Mouse (Mus musculus): Measurements from ENCODE around the gene Obox3. TPM values are rescaled to one million over a fixed set of nuclear protein-coding genes. Genes with fewer than 3 reads are reported as not detected.
"Not testable (repeated sequence)": the region's sequence is repeated elsewhere in the genome, so short reads cannot be mapped to it uniquely, and the experiment has no call there.

Gene Obox3
- polyA plus RNA-seq (2015; fragmentation: Nextera tagmentation; extraction: Ambion mirVana), result not detected in 2 replicates

DNA sequence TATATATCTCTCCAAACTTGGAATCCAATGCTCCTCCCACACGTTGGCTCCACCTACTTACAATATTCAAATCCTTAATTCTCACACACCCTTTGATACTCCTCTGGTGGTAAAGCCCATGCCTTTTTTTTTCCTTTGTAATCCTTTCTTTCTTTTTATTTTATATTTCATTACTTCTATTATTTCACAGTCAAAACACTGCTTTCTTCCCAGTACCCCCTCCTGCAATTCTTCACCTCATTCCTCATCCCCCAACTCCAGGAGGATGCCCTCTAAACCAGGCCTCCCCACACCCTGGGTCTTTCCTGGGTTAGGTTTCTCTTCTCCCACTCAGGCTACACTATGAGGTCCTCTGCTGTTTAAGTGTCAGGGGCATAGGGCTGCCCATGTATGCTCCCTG is at the start of gene Obox3:
Obox3 (minus strand) TSS at position 101 of the 400 bp plus-strand sequence.
- WGBS, result 13% methylated on average over 1 of the region's 1 CpGs

DNA sequence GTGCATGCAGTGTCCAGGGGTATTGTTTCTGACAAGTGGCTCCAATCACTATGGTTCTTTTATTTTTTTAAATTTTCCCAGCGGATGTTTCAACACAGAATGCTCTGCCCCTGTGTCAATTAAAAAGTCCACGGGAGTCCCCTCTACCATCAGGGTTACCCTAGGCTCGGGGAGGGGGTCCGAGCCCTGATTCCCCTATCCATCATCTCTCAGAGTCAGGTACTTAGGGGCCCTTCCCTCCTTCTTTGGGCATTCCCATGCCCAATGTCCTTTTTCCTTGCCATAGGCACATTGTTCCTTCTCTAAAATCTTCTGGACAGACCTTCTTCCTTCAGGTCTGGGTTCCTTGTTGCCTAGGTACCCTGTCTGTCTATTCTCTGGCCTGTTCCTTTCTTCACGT is 130.3 kb downstream of the Obox3 start:
- not testable (repeated sequence) for H3K9me3 ChIP-seq; H3K27ac ChIP-seq; H3K9ac ChIP-seq (replicated peaks); H3K4me1 ChIP-seq (replicated peaks); H3K36me3 ChIP-seq; H3K27me3 ChIP-seq; H3K4me3 ChIP-seq (replicated peaks); ATAC-seq; H3K4me2 ChIP-seq (replicated peaks)
- 80% methylated on average over 5 of the region's 5 CpGs for WGBS

More for the DNA sequence above, at the start of gene Obox3:
- not testable (repeated sequence) for H3K9ac ChIP-seq (replicated peaks); H3K9me3 ChIP-seq; H3K4me1 ChIP-seq (replicated peaks); ATAC-seq; H3K27ac ChIP-seq; H3K4me2 ChIP-seq (replicated peaks); H3K4me3 ChIP-seq (replicated peaks); H3K36me3 ChIP-seq; H3K27me3 ChIP-seq

Other genes with a start within 250 kb of the Obox3 start
- not detected in 2 replicates for gene Obox5, start 110.2 kb upstream of the Obox3 start, polyA plus RNA-seq (2015; fragmentation: Nextera tagmentation; extraction: Ambion mirVana)
- gene Obox6, start 199.8 kb upstream of the Obox3 start, polyA plus RNA-seq (2015; fragmentation: Nextera tagmentation; extraction: Ambion mirVana), result not detected in 2 replicates
- 0.10 and 0.43 TPM in 2 replicates for gene Crx, start 240.1 kb upstream of the Obox3 start, polyA plus RNA-seq (2015; fragmentation: Nextera tagmentation; extraction: Ambion mirVana)
- gene Crxos, start 242.7 kb upstream of the Obox3 start, polyA plus RNA-seq (2015; fragmentation: Nextera tagmentation; extraction: Ambion mirVana), result 0.34 and 0.81 TPM in 2 replicates